Mouse (Mus musculus): ENCODE measurements around the gene Olfr448.

Olfr448 gene

DNA sequence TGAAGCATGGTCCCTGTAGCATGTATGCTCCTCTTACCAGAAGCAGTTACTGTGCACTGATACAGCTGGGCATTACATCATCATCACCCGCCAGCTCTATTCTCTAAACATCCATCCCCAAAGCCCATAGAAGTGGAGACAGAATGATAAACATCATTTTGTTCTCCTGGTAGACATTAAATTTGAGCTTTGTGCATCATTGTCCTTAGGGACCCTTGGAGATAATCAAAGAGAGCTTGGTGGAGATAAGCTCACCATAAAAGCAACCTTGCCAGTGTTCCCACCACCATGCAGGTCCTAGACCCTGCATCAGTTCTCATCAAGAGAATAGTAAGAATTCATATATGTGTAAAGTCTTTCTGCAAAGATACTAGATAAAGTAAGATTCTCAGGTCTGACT lies at the start of gene Olfr448:
Gene Olfr448 (plus strand): TSS at position 301 of the 400 bp plus-strand sequence.
- DNase-seq, result no peak

DNA sequence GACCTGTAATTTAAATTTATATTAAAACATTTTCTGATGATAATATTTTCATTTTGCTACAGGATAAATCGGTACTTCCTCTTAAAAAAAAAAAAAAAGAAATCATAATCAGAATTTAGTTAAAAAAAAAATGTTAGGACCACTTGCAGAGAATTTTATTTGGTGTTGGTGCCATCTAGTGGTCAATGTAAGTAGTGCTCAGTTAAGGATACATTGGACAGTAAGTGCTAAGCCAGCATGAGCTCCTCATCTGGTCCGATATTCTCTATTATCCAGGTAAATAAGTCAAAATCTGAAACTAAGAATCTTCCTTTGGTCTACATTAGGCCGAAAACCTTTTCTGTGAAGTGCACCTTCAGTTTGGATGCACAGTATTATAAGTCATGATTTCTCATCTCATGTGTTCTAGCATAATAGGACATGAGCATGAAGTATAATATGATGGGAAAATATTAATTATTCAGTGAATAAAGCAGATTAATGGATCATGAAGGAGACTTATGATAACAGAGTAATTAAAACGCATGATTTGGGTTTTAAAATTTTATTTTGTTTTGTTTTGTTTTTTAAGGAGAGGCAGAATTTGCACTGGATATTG lies 29.9 kb upstream of the Olfr448 start:
- DNase-seq, result peak; percentile 38 to 42

DNA sequence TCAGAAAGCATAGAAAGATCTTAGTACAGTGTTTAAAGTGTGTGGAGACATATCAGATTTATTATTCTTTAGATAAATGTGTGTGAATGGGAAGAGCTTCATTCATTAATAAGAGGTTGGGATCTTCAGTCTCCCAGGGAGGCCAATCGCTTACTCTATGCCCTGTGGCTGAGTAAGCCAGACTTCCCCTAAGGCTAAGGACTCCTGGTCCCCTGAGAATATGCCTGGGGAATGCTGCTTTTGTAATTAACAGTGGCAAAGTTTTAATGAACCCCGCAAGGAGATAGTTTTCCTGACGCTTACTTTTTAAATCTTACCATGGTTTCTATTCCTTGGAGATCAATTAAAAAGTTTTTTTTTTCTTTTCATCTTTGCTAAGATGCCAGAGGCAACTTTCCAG lies 20.5 kb upstream of the Olfr448 start:
- DNase-seq, result no peak

DNA sequence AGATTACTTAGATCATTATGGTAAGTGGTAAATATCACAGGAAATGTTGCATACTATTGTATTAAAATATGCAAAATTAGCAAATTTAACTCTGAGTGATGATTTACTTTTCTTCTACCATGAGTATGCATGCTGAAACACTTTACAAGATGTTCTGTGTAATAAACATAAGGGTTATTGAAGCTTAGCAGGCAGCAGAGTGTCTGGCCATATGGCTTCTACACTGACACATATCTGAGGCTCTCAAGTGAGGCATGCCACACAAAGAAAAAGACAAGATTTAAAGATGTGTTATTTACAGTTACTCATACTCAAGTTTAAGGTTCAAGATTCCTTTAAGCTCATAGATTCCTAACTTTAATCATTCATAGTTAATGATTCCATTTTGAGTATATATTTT lies 13.9 kb upstream of the Olfr448 start:
- DNase-seq, result no peak

DNA sequence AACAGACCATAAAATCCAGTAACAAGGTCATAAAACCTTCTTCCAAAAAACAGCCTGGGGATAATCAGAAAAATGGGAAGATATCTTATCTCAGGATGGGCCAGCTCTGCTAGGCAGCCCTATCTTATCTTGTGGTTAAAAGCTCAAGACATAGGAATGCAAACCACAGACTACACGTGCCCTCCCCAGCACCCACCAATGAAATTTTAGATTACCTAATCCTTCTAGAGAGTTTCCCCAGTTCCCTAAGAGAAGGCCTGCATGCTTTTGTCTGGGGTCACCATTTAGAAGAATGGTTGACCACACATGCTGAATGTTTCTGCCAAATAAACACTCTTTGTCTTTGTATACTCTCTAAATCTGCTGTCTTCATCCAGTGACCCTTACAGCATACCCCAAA lies 10.1 kb downstream of the Olfr448 start:
- DNase-seq, result no peak

DNA sequence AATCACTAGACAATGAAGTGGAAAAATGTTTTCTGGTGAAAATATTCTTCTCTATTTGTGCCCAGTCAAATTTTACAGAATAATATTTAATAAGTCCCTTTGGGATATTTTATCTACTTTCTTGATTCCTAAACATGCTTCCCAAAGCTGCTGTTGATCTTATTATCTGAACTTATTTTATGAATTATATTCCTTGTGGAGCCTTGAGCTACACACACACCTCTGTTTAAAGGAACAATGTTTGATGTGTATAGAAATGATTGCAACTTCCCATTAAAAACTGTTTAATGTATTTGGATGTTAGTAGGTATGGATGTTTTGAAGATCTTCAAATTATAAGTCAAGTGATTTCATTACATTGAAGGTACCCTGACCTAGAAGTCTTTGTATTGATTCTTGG lies 18.3 kb downstream of the Olfr448 start, which contains the start of gene Olfr447:
Gene Olfr447 (plus strand): TSS at position 301 of the 400 bp plus-strand sequence.
- DNase-seq, result no peak

DNA sequence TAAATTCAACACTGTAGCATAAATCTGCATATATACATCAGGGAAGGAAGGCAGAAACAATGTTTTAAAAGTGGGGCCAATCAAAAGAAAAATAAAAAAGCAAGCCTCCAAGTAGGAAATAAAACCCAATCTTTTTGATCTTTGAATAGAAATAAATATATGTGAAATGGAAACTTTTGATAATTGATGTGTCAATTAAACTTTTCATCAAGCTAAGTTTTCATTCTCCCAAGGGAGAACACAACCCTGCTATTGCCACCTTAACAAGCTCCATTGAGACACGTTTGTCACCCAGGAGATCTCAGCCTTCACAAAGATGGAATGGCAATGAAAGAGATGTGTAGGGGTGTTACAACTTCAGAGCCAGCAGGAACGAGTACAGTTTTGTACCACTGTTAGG lies 30.8 kb downstream of the Olfr448 start, which contains the start of gene Olfr446:
Gene Olfr446 (plus strand): TSS at position 301 of the 400 bp plus-strand sequence.
- no peak for DNase-seq
